Mouse (Mus musculus): ENCODE data around the gene Zfp423. TPM values are rescaled to one million over a fixed set of nuclear protein-coding genes. Genes with fewer than 3 reads are reported as not detected.

Gene Zfp423
- polyA plus RNA-seq (2012; rRNA removed), result 2.5 and 2.7 TPM in 2 replicates

DNA sequence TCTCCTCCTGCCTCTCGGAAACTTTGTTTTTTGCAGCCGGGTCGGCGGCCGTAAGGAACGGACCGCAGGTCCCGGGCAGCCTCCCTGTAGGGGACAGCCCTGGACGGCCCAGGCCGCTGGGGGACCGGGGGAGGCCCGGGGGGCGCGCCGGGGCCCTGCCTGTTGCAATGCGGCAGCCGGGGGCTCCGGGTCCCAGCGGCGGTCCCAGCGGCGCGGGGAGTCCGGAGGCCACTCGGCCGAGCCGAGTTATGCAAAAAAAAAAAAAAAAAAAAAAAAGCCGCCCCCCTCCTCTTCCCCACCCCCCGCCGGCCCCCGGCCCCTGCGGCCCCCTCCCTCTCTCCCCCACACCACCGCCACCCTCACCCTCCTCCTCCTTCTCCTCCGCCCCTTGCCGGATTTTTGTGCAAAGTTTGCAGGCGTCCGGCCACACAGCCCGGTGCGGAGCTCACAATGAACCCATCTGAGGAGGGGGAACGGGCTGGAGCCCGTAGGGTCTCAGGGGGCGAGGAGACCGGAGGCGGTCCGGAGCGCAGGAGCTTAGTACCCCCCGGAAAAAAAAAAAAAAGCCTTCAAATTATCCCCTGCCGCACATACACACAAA is at the start of gene Zfp423:
Gene Zfp423 (minus strand): TSS at position 276 of the 601 bp plus-strand sequence.
- peaks cover 8% of the 10 kb centered on the region; the same call in 1 of the 2 replicates for H3K27me3 ChIP-seq (ENCODE audit: control insufficient read depth, insufficient read depth, low read length)
- WGBS, result 3% methylated on average over 41 of the region's 48 CpGs
- no peak for DNase-seq

DNA sequence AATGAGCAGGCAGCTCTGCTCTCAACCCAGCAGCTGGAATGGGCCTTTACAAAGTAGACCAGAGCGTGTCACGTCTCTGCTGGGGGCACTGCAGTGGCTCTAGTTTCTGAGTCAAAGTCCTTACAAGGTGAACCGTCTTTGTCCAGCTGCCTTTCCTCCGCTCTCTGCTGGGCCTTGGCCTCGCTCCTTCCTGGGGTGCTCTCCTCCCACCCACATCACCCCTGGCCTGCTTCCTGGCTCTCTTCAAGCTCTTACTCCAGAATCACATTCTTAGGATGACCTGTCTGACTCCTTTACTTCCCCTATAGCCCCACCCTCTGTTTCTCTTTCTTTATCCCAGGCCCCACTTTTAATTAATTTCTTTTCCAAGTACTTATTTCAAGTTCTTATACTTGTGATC is 47.4 kb upstream of the Zfp423 start:
- DNase-seq, result no peak
- Histone ChIP-seq H3K27ac (ENCODE audit: control insufficient read depth, insufficient read depth, low read length) (no peak overlapping the region), H3K4me1 (replicated peaks; ENCODE audit: control insufficient read depth, insufficient read depth, low read length) (no peaks in the 10 kb centered on the region), H3K4me3 (ENCODE audit: control insufficient read depth, insufficient read depth, low read length) (no peak overlapping the region), H3K36me3 (ENCODE audit: control insufficient read depth, insufficient read depth, low read length) (no peaks in the 10 kb centered on the region), H3K27me3 (ENCODE audit: control insufficient read depth, insufficient read depth, low read length) (no peaks in the 10 kb centered on the region)
- TF ChIP-seq POLR2A (IDR thresholded peaks at IDR 0.05; ENCODE audit: control insufficient read depth, extremely low read depth, insufficient read depth, low read length, poor library complexity) (no peak), CTCF (IDR thresholded peaks at IDR 0.05; ENCODE audit: borderline replicate concordance, control insufficient read depth, extremely low read depth, insufficient read depth, low read length, poor library complexity) (no peak)
- 95% methylated on average over 5 of the region's 5 CpGs for WGBS

More for the DNA sequence above, at the start of gene Zfp423:
- TF ChIP-seq POLR2A (IDR thresholded peaks at IDR 0.05; ENCODE audit: control insufficient read depth, extremely low read depth, insufficient read depth, low read length, poor library complexity) (no peak), CTCF (IDR thresholded peaks at IDR 0.05; ENCODE audit: borderline replicate concordance, control insufficient read depth, extremely low read depth, insufficient read depth, low read length, poor library complexity) (no peak)
- H3K36me3 ChIP-seq (ENCODE audit: control insufficient read depth, insufficient read depth, low read length), result no peaks in the 10 kb centered on the region
- H3K4me1 ChIP-seq (replicated peaks; ENCODE audit: control insufficient read depth, insufficient read depth, low read length), result no peaks in the 10 kb centered on the region
- H3K27ac ChIP-seq (ENCODE audit: control insufficient read depth, insufficient read depth, low read length), result no peak within 1 kb of the TSS
- H3K4me3 ChIP-seq (ENCODE audit: control insufficient read depth, insufficient read depth, low read length), result peak within 1 kb of the TSS; percentile 37

DNA sequence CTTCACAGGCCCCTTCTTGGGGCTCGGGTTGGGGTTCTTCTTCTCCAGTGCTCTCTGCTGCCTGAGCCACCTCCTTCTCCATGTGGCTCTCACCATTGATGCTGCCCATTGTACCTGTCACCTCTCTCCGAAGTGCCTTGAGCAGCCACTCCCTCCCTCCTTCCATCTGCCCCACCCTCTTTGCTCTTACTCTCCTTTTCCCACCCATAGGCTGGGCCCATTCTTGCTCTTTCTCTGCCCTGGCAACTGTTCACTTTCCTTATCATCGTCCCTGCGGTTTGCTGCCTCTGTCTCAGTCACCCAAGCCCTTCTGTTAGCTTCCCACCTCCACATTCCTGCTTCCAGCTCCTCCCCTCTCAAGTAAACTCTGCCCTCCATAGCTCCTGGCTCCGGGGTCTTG is 25.4 kb upstream of the Zfp423 start:
- no peak overlapping the region for H3K27ac ChIP-seq (ENCODE audit: control insufficient read depth, insufficient read depth, low read length)
- TF ChIP-seq POLR2A (IDR thresholded peaks at IDR 0.05; ENCODE audit: control insufficient read depth, extremely low read depth, insufficient read depth, low read length, poor library complexity), result no peak
- H3K4me1 ChIP-seq (replicated peaks; ENCODE audit: control insufficient read depth, insufficient read depth, low read length), result no peaks in the 10 kb centered on the region
- no peaks in the 10 kb centered on the region for H3K27me3 ChIP-seq (ENCODE audit: control insufficient read depth, insufficient read depth, low read length)
- no peak overlapping the region for H3K4me3 ChIP-seq (ENCODE audit: control insufficient read depth, insufficient read depth, low read length)
- WGBS, result 54% methylated on average over 5 of the region's 5 CpGs
- H3K36me3 ChIP-seq (ENCODE audit: control insufficient read depth, insufficient read depth, low read length), result no peaks in the 10 kb centered on the region
- no peak for DNase-seq

DNA sequence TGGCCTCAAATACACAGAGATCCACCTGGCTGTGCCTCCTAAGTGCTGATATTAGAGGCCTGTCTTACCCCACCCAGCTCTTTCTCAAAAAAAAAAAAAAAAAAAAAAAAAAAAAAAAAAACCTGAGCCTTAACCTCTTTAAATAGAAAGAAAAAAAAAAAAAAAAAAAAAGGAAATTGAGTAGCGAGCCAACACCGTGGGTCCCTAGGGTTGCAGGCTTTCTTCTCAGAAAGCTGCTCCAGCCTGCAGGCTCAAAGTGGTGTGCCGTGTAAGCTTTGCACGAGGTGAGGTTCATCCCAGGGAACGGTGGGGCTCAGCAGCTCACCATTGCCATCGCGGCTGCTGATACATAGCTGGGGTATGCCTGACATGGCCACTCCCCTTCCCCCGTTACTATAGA is 24.6 kb upstream of the Zfp423 start:
- TF ChIP-seq CTCF (IDR thresholded peaks at IDR 0.05; ENCODE audit: borderline replicate concordance, control insufficient read depth, extremely low read depth, insufficient read depth, low read length, poor library complexity) (no peak), POLR2A (IDR thresholded peaks at IDR 0.05; ENCODE audit: control insufficient read depth, extremely low read depth, insufficient read depth, low read length, poor library complexity) (no peak)

DNA sequence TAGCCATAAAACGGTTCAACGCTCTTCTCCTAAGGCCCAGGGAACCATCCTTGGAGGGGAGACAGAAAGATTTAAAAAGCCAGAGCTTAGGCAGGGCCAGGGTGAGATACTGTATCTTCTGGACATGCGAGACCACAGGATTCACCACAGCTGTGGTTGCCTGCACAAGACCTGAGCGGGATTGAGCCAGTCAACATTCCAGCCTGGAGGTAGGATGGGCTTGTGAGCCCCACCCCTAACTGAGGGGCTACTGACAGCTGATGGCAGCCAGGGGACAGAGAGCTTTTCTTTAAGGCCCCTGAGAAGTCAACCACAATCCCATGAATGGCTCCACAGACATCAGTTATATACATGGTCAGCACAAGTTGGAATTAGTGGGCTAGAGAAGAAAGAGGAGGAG is 23.5 kb upstream of the Zfp423 start:
- Histone ChIP-seq H3K36me3 (ENCODE audit: control insufficient read depth, insufficient read depth, low read length) (no peaks in the 10 kb centered on the region), H3K4me3 (ENCODE audit: control insufficient read depth, insufficient read depth, low read length) (no peak overlapping the region), H3K4me1 (replicated peaks; ENCODE audit: control insufficient read depth, insufficient read depth, low read length) (no peaks in the 10 kb centered on the region), H3K27ac (ENCODE audit: control insufficient read depth, insufficient read depth, low read length) (no peak overlapping the region), H3K27me3 (ENCODE audit: control insufficient read depth, insufficient read depth, low read length) (no peaks in the 10 kb centered on the region)
- no peak for DNase-seq
- WGBS, result 95% methylated on average over 4 of the region's 4 CpGs
- TF ChIP-seq CTCF (IDR thresholded peaks at IDR 0.05; ENCODE audit: borderline replicate concordance, control insufficient read depth, extremely low read depth, insufficient read depth, low read length, poor library complexity), result no peak

More for the DNA sequence above, 24.6 kb upstream of the Zfp423 start:
- no peak for DNase-seq
- Histone ChIP-seq H3K27me3 (ENCODE audit: control insufficient read depth, insufficient read depth, low read length) (no peaks in the 10 kb centered on the region), H3K4me1 (replicated peaks; ENCODE audit: control insufficient read depth, insufficient read depth, low read length) (no peaks in the 10 kb centered on the region), H3K36me3 (ENCODE audit: control insufficient read depth, insufficient read depth, low read length) (no peaks in the 10 kb centered on the region), H3K27ac (ENCODE audit: control insufficient read depth, insufficient read depth, low read length) (no peak overlapping the region), H3K4me3 (ENCODE audit: control insufficient read depth, insufficient read depth, low read length) (no peak overlapping the region)
- 28% methylated on average over 8 of the region's 8 CpGs for WGBS

DNA sequence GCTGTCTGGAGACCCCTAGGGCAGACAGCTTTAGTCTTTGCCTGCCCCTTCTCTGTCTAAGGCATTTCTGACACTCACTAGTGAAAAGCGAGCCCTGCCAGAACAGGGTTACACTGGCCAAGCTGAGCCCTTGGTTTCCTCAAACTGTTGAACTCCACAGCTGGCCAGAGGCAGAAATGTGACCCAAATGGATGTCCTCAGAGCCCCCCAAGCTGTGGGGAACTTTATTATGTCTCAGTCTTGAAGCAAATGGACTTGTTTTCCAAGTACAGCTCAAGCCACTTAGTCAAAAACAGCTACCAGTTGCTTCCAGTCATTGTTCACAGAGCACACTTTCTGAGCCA is 16.0 kb upstream of the Zfp423 start:
- Histone ChIP-seq H3K4me1 (replicated peaks; ENCODE audit: control insufficient read depth, insufficient read depth, low read length) (no peaks in the 10 kb centered on the region), H3K27me3 (ENCODE audit: control insufficient read depth, insufficient read depth, low read length) (no peaks in the 10 kb centered on the region; the same call in 1 of the 2 replicates), H3K36me3 (ENCODE audit: control insufficient read depth, insufficient read depth, low read length) (no peaks in the 10 kb centered on the region), H3K4me3 (ENCODE audit: control insufficient read depth, insufficient read depth, low read length) (no peak overlapping the region), H3K27ac (ENCODE audit: control insufficient read depth, insufficient read depth, low read length) (no peak overlapping the region)
- no peak for TF ChIP-seq POLR2A (IDR thresholded peaks at IDR 0.05; ENCODE audit: control insufficient read depth, extremely low read depth, insufficient read depth, low read length, poor library complexity)
- no peak for TF ChIP-seq CTCF (IDR thresholded peaks at IDR 0.05; ENCODE audit: borderline replicate concordance, control insufficient read depth, extremely low read depth, insufficient read depth, low read length, poor library complexity)
- no peak for DNase-seq
- WGBS, result 66% methylated on average over 1 of the region's 1 CpGs
